Mouse (Mus musculus) liver, embryonic 14.5 days (tissue): ENCODE data around the gene Gm49393. TPM values are rescaled to one million over a fixed set of nuclear protein-coding genes. Genes with fewer than 3 reads are reported as not detected.
"Not testable (repeated sequence)": the region's sequence is repeated elsewhere in the genome, so short reads cannot be mapped to it uniquely, and the experiment has no call there.

Experiments used
- ATAC-seq: fragments of 200-750 bp; cut with Nextera tagmentation; 2 replicates; pipeline ENCODE4 v1.8.0; 2017; ENCODE audit warnings: moderate number of reproducible peaks, mild to moderate bottlenecking, moderate library complexity; ENCODE audit not compliant: insufficient read depth
- DNase-seq, 3 experiments: peaks; one replicate each; pipeline ENCODE4 v3.0.0-alpha.2; 2012 to 2013; ENCODE audit warnings: low read depth in 3 of 3, low spot score in 3 of 3
- H3K27ac ChIP-seq: fragments of 300-500 bp; sonication (generic); 2 replicates; pipeline ENCODE4 v1.5.1; 2014; ENCODE audit warnings: moderate library complexity, mild to moderate bottlenecking, control low read depth, inconsistent platforms
- H3K27me3 ChIP-seq: fragments of 300-500 bp; sonication (generic); 2 replicates; pipeline ENCODE4 v1.6.1; 2014; ENCODE audit warnings: mild to moderate bottlenecking, low read length, moderate library complexity; ENCODE audit not compliant: control insufficient read depth, insufficient read depth
- H3K36me3 ChIP-seq: fragments of 300-500 bp; sonication (generic); replicated peaks from 2 replicates; pipeline ENCODE4 v1.6.1; 2014; ENCODE audit warnings: low read depth; ENCODE audit not compliant: control insufficient read depth, insufficient read depth
- H3K4me1 ChIP-seq, 2 experiments: fragments of 200-500 bp in 1 of 2; fragments of 300-500 bp in 1 of 2; sonication (generic) in 1 of 2; replicated peaks; 2 replicates each; pipeline ENCODE4 v1.6.1; 2012 to 2014; ENCODE audit warnings: antibody characterized with exemption in 1 of 2, inconsistent platforms in 1 of 2, low read length in 1 of 2; ENCODE audit not compliant: control insufficient read depth in 2 of 2, insufficient read depth in 2 of 2
- H3K4me2 ChIP-seq: fragments of 300-500 bp; sonication (generic); 2 replicates; pipeline ENCODE4 v1.6.1; 2014; ENCODE audit warnings: low read depth, mild to moderate bottlenecking, control low read depth, moderate library complexity
- H3K4me3 ChIP-seq, 2 experiments: fragments of 200-500 bp in 1 of 2; fragments of 300-500 bp in 1 of 2; sonication (generic) in 1 of 2; 2 replicates each; pipeline ENCODE4 v1.5.1; 2012 to 2014; ENCODE audit warnings: low read depth in 2 of 2, low read length in 2 of 2, mild to moderate bottlenecking in 2 of 2, control low read depth in 1 of 2, inconsistent platforms in 1 of 2, moderate library complexity in 1 of 2; ENCODE audit not compliant: insufficient read depth in 1 of 2
- H3K9ac ChIP-seq: fragments of 300-500 bp; sonication (generic); replicated peaks from 2 replicates; pipeline ENCODE4 v1.6.1; 2014; ENCODE audit warnings: mild to moderate bottlenecking, control low read depth, moderate library complexity
- H3K9me3 ChIP-seq: fragments of 300-500 bp; sonication (generic); 2 replicates; pipeline ENCODE4 v1.6.1; 2016; ENCODE audit warnings: low read length, mixed read lengths; ENCODE audit not compliant: control insufficient read depth
- CTCF ChIP-seq: IDR thresholded peaks from 2 replicates; pipeline ENCODE4 v1.5.1; 2016; ENCODE audit warnings: antibody characterized with exemption, low read depth, control low read depth
- EP300 ChIP-seq: IDR thresholded peaks from 2 replicates; pipeline ENCODE4 v1.6.1; 2016; ENCODE audit warnings: antibody characterized with exemption, low read depth
- WGBS: fragments of 180-500 bp; shearing (Covaris S2); extraction: QIAGEN DNeasy Blood & Tissue Kit; methylation state at CpG from one replicate; pipeline ENCODE4 v1.1.7; 2014; ENCODE audit not compliant: insufficient replicate concordance; 5-methylcytosine and 5-hydroxymethylcytosine counted together
- polyA plus RNA-seq, 2 experiments: library from polyadenylated mRNA; depleted of rRNA in 1 of 2; stranded (reverse) in 1 of 2; unstranded in 1 of 2; fragments of >200 nt; fragmentation: Nextera tagmentation in 1 of 2; extraction: Ambion mirVana in 1 of 2; gene quantifications; 2 replicates each; pipeline versions ENCODE4 v1.2.1 to v1.2.3; 2012 to 2014

Gm49393 gene
- not detected in 2 replicates for polyA plus RNA-seq (2012; rRNA removed)
- polyA plus RNA-seq (2014; fragmentation: Nextera tagmentation; extraction: Ambion mirVana): not detected in 2 replicates

DNA sequence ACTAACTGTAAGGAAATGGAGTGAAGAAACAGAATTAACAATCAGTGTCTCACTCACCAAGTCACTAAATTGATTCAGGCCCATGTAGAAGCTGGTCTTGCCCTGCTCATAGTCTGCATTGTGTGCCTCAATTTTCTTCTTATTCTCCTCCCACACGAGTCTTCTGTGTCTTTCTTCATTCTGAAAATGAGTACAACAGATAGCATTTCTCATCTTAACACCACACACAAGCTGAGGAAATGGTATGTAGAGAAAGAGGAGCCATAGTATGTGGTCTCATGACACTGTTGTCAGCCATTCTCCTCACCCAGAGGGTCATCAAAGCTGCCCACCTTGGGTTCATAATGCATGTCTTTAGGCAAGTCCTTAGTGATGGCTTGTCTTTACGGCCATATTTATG is at the start of gene Gm49393:
TSS of gene Gm49393 (minus strand) at position 101 of the 400 bp plus-strand sequence.
- WGBS: 41% methylated on average over 2 of the region's 2 CpGs
- H3K9me3 ChIP-seq, H3K27me3 ChIP-seq, DNase-seq, H3K4me3 ChIP-seq, H3K36me3 ChIP-seq, H3K4me1 ChIP-seq, H3K9ac ChIP-seq, H3K4me2 ChIP-seq, ATAC-seq, H3K27ac ChIP-seq: not testable (repeated sequence)

DNA sequence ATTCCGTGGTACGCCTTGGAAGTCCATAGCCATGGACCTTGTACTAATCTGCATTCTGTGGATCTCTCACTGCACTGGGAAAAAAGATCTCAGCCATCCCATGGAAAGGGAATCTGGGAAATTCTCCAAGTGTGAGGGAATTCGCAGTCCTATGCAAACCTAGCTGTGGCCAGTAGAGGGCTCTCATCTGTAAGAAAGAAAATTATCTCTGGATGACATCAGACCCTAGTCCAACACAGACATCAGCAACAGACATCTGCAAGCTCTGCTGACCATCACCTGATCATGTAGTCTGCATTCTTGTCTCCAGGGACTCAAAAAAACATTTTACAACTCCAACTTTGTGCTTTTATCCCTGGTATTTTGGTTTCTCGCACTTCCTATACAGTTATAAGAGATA is 36.9 kb upstream of the Gm49393 start:
- WGBS: 49% methylated on average over 4 of the region's 4 CpGs
- not testable (repeated sequence) for H3K4me2 ChIP-seq, H3K4me1 ChIP-seq, H3K9me3 ChIP-seq, H3K36me3 ChIP-seq, H3K27me3 ChIP-seq, DNase-seq, H3K9ac ChIP-seq, H3K4me3 ChIP-seq, ATAC-seq, H3K27ac ChIP-seq

DNA sequence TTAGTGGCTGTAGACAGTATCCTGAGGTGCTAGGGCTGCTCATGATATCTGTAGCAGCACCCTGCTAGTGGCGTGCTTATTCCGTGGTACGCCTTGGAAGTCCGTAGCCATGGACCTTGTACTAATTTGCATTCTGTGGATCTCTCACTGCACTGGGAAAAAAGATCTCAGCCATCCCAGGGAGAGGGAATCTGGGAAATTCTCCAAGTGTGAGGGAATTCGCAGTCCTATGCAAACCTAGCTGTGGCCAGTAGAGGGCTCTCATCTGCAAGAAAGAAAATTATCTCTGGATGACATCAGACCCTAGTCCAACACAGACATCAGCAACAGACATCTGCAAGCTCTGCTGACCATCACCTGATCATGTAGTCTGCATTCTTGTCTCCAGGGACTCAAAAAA is 28.6 kb upstream of the Gm49393 start:
- not testable (repeated sequence) for H3K36me3 ChIP-seq, H3K27ac ChIP-seq, H3K4me3 ChIP-seq, H3K4me1 ChIP-seq, H3K27me3 ChIP-seq, H3K9me3 ChIP-seq, DNase-seq, H3K9ac ChIP-seq, ATAC-seq, H3K4me2 ChIP-seq
- 32% methylated on average over 5 of the region's 5 CpGs for WGBS

DNA sequence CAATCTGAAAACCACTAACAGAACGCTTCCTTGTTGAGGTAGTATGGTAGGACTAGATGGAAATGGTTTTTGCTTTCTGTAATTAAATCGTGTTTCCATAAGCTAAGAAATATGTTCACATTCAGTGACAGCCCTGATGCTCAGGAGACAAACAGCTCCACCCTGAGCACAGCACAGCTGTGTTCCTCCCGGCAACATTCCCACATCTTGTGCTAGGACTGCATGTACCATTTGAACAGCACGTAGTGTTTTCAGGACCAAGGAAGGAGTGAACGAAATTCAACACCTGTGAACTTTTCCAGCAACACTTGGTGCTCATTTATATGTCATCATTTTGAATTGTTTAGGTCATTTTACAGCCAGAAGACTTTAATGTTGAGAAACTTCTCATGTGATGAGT is 26.3 kb upstream of the Gm49393 start:
- Histone ChIP-seq H3K4me3 (no peak overlapping the region), H3K9me3 (no peaks in the 10 kb centered on the region), H3K27me3 (no peaks in the 10 kb centered on the region), H3K4me2 (no peak overlapping the region), H3K4me1 (no peaks in the 10 kb centered on the region), H3K9ac (no peak overlapping the region), H3K36me3 (no peaks in the 10 kb centered on the region), H3K27ac (no peak overlapping the region)
- no peak for TF ChIP-seq CTCF
- no peak for TF ChIP-seq EP300
- WGBS: 46% methylated on average over 5 of the region's 5 CpGs
- ATAC-seq: no peak
- no peak for DNase-seq

DNA sequence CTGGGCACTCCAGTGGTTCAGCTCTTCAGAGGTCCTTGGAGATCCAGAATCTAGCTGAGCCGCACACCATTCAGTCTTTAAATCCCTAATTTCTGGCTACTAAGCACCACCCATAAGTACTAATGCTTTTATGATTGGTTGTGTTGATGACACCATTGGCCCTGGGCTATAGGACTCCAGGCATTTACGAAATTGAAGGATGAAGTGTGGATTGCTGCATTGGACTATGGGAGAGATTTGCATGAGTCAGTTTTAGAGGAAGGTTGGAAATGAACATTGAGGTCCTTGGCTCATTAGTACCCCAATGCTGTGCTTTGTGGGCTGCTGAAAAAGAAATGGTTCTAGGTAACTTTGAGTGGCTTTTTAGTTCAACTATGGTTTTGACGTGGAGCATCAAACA is 6.5 kb upstream of the Gm49393 start, which contains the start of gene Tpbpa:
TSS of gene Tpbpa (minus strand) at position 101 of the 400 bp plus-strand sequence.
- H3K27me3 ChIP-seq, ATAC-seq, H3K36me3 ChIP-seq, H3K4me1 ChIP-seq, H3K27ac ChIP-seq, H3K9me3 ChIP-seq, H3K4me3 ChIP-seq, H3K9ac ChIP-seq, H3K4me2 ChIP-seq, DNase-seq: not testable (repeated sequence)
- 51% methylated on average over 3 of the region's 3 CpGs for WGBS

DNA sequence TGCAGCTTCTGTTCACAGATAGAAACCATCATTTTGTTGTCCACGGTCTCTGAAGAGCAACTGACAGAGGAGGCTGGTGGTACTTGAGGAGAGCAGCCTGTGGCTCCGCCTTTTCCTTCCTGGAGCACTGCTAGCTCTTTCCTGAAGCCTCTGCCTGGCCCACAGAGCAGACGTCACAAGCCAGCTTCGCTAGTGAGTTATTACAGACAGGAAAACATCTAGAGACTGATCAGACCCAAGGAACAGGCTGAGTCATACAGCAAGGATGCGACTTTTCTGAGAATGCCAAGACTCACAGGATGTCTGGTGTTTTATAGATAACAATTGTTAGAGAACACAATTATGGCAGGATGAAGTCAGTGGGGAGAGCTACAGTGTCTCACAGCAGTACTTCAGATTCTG is 1.1 kb upstream of the Gm49393 start, which contains the start of the genes Gm49391 and Ctla2a:
TSS of gene Gm49391 (minus strand) at position 72 of the 402 bp plus-strand sequence.
TSS of gene Ctla2a (minus strand) at position 126 of the 402 bp plus-strand sequence.
- DNase-seq: peak; percentile 9 to 26 (median 15)
- 7% methylated on average over 5 of the region's 5 CpGs for WGBS
- H3K9me3 ChIP-seq: no peaks in the 10 kb centered on the region
- no peak within 1 kb of the TSS for H3K27ac ChIP-seq
- TF ChIP-seq EP300: no peak; the same call in 1 of the 2 replicates
- no peak for TF ChIP-seq CTCF
- no peak within 1 kb of the TSS for H3K4me2 ChIP-seq
- no peaks in the 10 kb centered on the region for H3K4me1 ChIP-seq
- peak; percentile 79 for ATAC-seq
- H3K4me3 ChIP-seq: no peak within 1 kb of the TSS
- H3K27me3 ChIP-seq: no peaks in the 10 kb centered on the region
- no peak within 1 kb of the TSS for H3K9ac ChIP-seq
- no peaks in the 10 kb centered on the region for H3K36me3 ChIP-seq

DNA sequence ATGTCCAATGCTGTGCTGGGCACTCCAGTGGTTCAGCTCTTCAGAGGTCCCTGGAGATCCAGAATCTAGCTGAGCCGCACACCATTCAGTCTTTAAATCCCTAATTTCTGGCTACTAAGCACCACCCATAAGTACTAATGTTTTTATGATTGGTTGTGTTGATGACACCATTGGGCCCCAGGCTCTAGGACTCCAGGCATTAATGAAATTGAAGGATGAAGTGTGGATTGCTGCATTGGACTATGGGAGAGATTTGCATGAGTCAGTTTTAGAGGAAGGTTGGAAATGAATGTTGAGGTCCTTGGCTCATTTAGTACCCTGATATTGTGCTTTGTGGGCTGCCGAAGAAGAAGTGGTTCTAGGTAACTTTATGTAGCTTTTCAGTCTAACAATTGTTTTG is 30.6 kb downstream of the Gm49393 start, which contains the start of gene Tpbpb:
TSS of gene Tpbpb (minus strand) at position 101 of the 400 bp plus-strand sequence.
- not testable (repeated sequence) for H3K4me3 ChIP-seq, H3K4me1 ChIP-seq, H3K27me3 ChIP-seq, H3K4me2 ChIP-seq, H3K9ac ChIP-seq, DNase-seq, ATAC-seq, H3K36me3 ChIP-seq, H3K9me3 ChIP-seq, H3K27ac ChIP-seq
- WGBS: 71% methylated on average over 2 of the region's 2 CpGs
